Mouse (Mus musculus): Measurements from ENCODE around the gene Cldn14. TPM values are rescaled to one million over a fixed set of nuclear protein-coding genes. Genes with fewer than 3 reads are reported as not detected.

Cldn14 gene
- polyA plus RNA-seq, 1 experiment from 2014 or later = not detected

Other genes with a start within 250 kb of the Cldn14 start
- 33.6 and 36.5 TPM in 2 replicates for gene Morc3, start 176.7 kb downstream of the Cldn14 start, polyA plus RNA-seq (2014; fragmentation: Nextera tagmentation; extraction: Ambion mirVana)
- 19.9 and 21.2 TPM in 2 replicates for gene Chaf1b, start 124.9 kb downstream of the Cldn14 start, polyA plus RNA-seq (2014; fragmentation: Nextera tagmentation; extraction: Ambion mirVana)
- gene Sim2, start 76.1 kb upstream of the Cldn14 start, polyA plus RNA-seq (2014; fragmentation: Nextera tagmentation; extraction: Ambion mirVana) = 0.04 and 0.25 TPM in 2 replicates

Measured in hindbrain, embryonic 14.5 days (tissue).